Mouse (Mus musculus): ENCODE measurements around the gene Ppdpf.

DNA sequence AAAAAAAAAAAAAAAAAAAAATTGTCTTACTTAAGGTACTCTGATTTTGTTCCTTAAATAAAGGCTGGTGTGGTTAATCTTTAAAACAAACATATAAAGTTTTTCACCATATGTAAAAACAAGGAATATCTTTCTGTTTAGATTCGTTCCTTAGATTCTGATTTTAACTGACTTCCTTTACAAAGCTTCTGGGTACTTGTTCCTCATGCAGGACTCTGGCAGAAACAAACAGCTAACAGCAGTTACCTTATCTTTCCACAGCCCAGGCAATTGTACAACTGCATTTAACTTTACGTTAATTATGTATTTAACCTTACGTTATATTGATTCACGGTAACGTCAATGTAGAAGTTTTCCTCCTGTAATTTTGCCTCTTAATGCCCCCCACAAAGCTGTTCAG lies 20.6 kb upstream of the Ppdpf start:
- TF ChIP-seq POLR2A (IDR thresholded peaks at IDR 0.05; ENCODE audit: low read depth, low read length) = no peak
- TF ChIP-seq CTCF (IDR thresholded peaks at IDR 0.05; ENCODE audit: extremely low read depth, insufficient read length, insufficient replicate concordance, low read depth, low read length) = no peak

All from small intestine, adult 2 months (tissue).